Mouse (Mus musculus): ENCODE results near the gene Cxcl3.
"Not testable (repeated sequence)": the region's sequence is repeated elsewhere in the genome, so short reads cannot be mapped to it uniquely, and the experiment has no call there.

Cxcl3 gene

DNA sequence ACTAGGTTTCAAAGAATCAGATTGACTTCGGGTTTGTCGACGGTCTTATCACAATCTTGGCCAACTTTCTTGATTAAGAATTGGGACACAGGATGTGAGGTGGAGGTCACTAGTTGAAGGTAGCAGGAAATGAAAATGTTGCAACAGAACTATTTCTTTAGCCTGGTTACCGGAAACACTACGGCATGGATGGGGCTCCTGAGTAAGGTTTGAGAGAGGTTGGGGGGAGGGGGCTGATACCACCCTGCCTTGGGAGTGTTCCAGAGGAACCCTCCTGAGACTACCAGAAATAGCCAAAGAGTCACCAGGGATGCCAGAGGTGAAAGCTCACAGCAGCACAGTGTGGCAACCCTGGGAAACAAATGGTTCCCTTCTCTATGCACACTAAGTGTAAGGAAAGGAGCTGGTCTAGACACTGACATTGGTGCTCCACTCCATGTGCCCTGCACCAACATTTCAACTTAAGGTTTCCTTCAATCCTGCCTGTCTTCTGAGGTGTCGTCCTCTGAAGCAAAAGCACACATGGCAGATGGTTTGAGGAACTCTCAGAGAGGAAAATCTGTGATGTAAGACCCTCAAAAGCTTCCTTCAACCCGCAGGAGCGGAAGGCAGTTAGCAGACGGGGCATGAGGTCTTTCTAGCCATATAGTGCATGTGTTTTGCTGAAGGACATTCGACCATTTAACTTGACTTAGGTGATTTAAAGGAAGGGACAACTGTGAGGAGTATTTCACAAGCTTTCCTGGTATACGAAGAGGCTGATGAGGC lies 3.6 kb downstream of the Cxcl3 start:
- DNase-seq (ENCODE audit: extremely low read depth, insufficient read length, low spot score): no peak

DNA sequence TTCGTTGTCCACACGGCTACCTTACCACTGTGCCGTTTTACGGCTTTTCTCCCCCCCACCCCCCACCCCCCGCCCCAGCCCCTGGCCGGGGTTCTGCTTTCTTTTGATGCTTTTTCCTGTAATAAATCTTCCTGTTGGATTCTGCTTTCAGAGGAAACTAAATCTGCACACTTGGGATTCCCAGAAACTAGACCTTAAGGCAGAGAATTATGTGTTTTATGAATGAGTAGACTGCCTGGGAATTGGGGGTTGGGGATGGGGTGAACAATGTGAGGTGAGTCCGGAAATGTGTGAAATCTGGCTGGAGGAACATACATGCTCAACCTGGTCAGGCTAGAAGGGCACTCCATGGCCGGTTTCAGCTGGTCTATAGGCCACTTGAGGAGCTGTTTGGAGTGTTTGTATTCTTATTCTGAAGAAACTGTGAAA lies 4.2 kb downstream of the Cxcl3 start:
- no peak for DNase-seq (ENCODE audit: extremely low read depth, insufficient read length, low spot score)

DNA sequence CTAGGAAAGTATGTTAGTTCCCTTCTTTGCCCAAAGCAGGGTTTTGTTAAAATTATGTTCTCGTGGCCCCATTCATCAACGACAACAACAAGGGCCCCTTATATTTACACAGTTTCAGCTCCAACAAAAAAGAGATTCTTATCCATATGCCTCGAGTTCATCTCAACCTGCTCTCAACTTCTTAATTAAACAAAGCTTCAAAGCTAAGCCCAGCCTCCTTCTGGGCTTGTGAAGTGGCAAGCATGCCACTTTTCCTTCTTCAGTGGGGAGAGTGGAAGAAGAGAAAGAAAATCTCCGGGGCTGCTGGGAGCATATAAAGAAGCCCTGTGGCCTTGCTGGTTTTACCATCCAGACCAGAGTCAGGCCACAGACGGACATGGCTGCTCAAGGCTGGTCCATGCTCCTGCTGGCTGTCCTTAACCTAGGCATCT lies 8.3 kb downstream of the Cxcl3 start, which contains the start of gene Cxcl15:
Gene Cxcl15, plus strand, starts transcription at position 340 of the 431 bp plus-strand sequence.
- no peak for DNase-seq (ENCODE audit: extremely low read depth, insufficient read length, low spot score)

DNA sequence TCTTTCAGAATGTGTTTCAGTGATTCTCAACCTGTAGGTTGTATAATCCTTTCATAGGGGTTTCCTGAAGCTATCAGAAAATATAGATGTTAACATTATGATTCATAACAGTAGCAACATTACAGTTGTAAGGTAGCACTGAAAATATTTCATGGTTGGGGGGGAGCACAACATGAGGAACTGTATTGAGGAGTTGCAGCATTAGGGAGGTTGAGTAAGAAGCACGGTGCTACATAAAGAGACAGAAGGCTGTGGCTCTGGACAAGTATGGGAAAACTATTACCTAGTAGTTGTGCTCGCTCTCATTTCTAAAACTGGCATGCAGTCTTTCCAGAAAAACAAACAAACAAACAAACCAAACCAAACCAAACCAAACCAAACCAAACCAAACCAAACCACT lies 9.5 kb downstream of the Cxcl3 start:
- not testable (repeated sequence) for DNase-seq (ENCODE audit: extremely low read depth, insufficient read length, low spot score)

DNA sequence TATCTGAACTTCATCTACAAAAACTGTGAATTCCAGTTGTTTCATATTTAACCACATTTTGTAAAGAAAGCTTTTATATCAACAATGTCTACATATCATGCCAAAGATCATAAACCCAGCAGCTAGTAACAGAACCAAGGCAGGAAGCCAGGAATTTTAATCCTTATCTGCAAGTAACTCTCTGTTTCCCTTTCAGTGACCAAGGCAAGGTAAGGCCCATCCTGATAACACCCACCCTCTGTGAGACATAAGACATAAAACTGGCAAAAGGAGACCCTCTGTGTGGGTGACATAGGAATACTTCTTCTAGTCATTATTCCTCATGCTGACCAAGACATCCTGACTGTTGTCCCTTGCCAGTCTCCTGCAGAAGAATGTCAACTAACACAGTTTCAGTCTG lies 18.7 kb downstream of the Cxcl3 start:
- DNase-seq (ENCODE audit: extremely low read depth, insufficient read length, low spot score): no peak

DNA sequence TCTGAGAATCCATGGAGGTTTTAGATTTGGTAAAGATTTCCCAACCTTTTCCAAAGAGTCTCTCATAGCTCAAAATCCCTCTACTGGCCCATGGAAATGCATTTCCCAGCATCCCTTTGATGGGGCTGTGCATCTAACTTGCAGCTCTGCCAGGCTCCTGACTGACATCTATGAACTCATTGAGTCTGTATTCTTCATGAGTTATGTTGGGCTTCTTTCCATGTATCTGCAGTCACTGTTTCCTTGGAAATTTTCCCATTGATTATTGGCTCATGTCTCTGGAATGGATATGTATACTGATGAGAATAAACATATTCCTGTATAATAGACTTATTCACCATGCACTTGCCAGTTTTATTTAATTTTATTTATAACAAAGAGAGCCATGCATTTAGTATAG lies 20.1 kb downstream of the Cxcl3 start:
- DNase-seq (ENCODE audit: extremely low read depth, insufficient read length, low spot score): no peak

GRCm38 (mm10) chr5:90807176-90807950 lies 21.5 kb downstream of the Cxcl3 start:
- no peak for DNase-seq (ENCODE audit: extremely low read depth, insufficient read length, low spot score)

- no peak for DNase-seq (ENCODE audit: extremely low read depth, insufficient read length, low spot score)
These were observed 33.9 kb downstream of the Cxcl3 start for GRCm38 (mm10) chr5:90819756-90820155.

DNA sequence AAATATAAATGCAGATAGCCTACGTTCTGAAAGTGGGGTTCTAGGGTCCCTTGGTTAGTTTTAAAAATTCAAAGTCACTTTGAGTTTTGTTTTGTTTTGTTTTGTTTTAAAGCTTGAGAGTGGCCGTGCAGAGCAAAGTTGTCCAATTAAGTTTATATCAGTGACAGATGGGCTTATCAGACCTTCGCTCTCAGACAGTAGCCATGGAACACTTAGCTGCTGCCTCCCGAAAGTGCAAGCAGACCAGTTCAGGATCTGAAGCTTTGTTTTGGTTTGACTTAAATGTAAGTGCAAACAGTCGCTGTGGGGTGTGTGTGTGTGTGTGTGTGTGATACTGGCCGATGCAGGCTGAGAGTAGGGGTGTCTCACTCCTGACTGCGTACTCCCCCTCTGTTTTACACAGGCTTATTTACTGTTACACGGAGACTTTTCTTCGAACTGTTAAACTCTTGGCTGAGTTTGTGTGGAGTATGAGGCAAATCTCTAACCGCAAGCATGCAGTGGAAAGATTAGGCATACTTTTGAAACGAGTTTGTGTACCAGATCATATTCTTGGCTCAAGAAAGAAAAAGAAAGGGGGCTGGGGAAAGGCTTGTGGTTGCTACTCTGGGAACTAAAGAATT lies 46.4 kb downstream of the Cxcl3 start:
- peak; percentile 62 for DNase-seq (ENCODE audit: extremely low read depth, insufficient read length, low spot score)

- DNase-seq (ENCODE audit: extremely low read depth, insufficient read length, low spot score): no peak
These were observed 47.0 kb downstream of the Cxcl3 start for GRCm38 (mm10) chr5:90832768-90833388.

DNA sequence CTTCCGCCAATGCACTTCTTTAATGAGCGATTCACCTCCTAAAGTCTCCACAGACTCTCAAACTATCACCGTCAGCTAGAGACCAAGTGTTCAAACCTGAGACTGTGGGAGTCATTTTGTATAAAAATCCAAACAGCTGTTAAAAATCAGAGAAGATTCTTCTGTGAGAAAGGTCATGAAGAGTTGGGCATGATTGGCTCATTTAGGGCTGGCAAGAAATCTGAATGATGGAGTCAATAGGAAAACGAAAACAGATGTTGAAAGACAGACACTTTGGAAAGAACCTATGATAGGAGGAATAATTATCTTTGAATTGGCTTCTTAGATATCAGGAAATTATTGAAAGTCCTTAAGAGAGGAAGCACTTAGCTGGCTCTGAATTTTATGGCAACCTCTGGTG lies 48.5 kb downstream of the Cxcl3 start:
- no peak for DNase-seq (ENCODE audit: extremely low read depth, insufficient read length, low spot score)

DNA sequence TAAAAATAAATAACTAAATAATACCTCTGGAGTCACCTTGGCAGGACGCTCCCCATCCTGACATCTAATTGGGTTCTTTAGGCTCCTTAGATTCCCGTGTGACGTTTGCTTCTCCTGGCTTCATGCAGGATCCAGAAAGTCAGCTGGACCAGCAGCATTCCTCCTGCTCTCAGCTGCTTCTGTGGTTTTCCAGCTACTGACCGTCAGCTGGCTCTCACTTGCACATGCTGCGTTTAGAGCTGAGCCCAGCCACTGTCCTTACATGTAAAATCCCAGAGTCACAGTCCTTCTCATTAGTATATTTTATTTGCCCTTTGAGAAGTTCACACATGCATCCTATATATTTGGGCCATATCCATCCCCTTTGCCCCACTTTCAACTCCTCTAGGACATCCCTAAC lies 52.7 kb downstream of the Cxcl3 start:
- DNase-seq (ENCODE audit: extremely low read depth, insufficient read length, low spot score): no peak

Measured in 3134 (cell line).